Mouse (Mus musculus) bone marrow macrophage, adult 2 months (primary cell): ENCODE results near the gene Tex52. TPM values are rescaled to one million over a fixed set of nuclear protein-coding genes. Genes with fewer than 3 reads are reported as not detected.
"Not testable (repeated sequence)": the region's sequence is repeated elsewhere in the genome, so short reads cannot be mapped to it uniquely, and the experiment has no call there.

Source experiments
- H3K27ac ChIP-seq: 2 replicates; pipeline ENCODE4 v1.5.1; 2012; ENCODE audit warnings: low read depth, low read length; ENCODE audit not compliant: insufficient read depth
- H3K4me1 ChIP-seq: 2 replicates; pipeline ENCODE4 v1.6.1; 2012; ENCODE audit warnings: low read length; ENCODE audit not compliant: control insufficient read depth, insufficient read depth
- H3K4me3 ChIP-seq: 2 replicates; pipeline ENCODE4 v1.5.1; 2012; ENCODE audit warnings: mild to moderate bottlenecking, low read length, moderate library complexity; ENCODE audit not compliant: insufficient read depth
- CTCF ChIP-seq: IDR thresholded peaks from 2 replicates; pipeline ENCODE4 v1.5.1; 2012; ENCODE audit warnings: low read depth, mild to moderate bottlenecking, low read length, moderate library complexity
- POLR2A ChIP-seq: IDR thresholded peaks from 2 replicates; pipeline ENCODE4 v1.6.1; 2012; ENCODE audit warnings: mild to moderate bottlenecking, low read depth, low read length, borderline replicate concordance
- polyA plus RNA-seq: library from polyadenylated mRNA; stranded (reverse); fragments of >200 nt; gene quantifications from 2 replicates; pipeline ENCODE4 v1.2.4, GENCODE M21; 2012; ENCODE audit not compliant: missing spikeins, insufficient read depth, insufficient read length

Gene Tex52
- polyA plus RNA-seq, 1 experiment, result not detected

DNA sequence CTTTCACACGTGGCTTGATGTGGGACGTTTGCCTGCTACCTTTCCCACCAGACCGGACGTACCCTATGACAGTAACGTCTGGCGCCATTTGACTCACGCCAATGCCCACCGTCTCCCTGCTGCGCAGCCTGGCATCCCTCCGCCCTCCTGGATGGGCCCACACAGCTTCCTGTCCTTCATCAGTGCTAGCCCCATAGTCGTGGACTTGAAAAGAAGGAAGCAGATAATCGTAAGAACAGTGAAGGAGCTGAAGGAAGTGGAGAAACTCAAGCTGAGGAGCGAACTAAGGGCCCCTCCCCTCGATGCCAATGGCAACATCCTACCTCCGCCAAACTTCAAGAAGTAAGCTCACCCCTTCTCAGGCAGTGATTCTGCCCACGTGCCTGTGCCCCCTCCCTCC, 4.4 kb downstream of the Tex52 start:
- peaks cover 27% of the 10 kb centered on the region for H3K4me1 ChIP-seq
- H3K27ac ChIP-seq, result peak overlapping the region; percentile 26; the same call in 1 of the 2 replicates
- H3K4me3 ChIP-seq, result no peak overlapping the region
- TF ChIP-seq POLR2A (no peak), CTCF (no peak)

GRCm38 (mm10) chr6:128380594-128381167, 5.4 kb downstream of the Tex52 start:
- H3K27ac ChIP-seq, result peak overlapping the region; percentile 12
- H3K4me1 ChIP-seq, result peaks cover 27% of the 10 kb centered on the region
- not testable (repeated sequence) for H3K4me3 ChIP-seq

GRCm38 (mm10) chr6:128381254-128381653, 6.0 kb downstream of the Tex52 start:
- H3K4me1 ChIP-seq, result peaks cover 27% of the 10 kb centered on the region
- peak overlapping the region; percentile 51 for H3K27ac ChIP-seq
- TF ChIP-seq POLR2A (no peak), CTCF (no peak)
- no peak overlapping the region for H3K4me3 ChIP-seq

DNA sequence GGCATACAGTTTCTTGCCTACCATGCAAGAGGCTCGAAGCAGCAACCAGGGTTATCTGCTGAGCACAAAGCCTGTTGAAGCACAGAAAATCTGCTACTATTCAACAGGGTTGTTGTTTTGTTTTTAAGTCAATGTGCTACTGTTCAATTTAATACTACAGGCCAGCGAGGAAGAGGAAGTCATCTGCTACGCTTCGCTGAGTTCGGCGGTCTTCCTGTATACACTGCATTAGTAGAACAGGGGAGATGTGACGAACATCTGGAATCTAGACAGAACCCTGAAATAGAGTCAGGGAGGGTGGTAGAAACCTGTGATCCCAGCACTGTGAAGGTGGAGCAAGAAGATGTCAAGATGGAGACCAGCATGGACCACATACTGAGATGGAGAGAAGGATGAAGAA, 8.5 kb downstream of the Tex52 start:
- Histone ChIP-seq H3K4me1 (peaks cover 27% of the 10 kb centered on the region), H3K27ac (no peak overlapping the region), H3K4me3 (no peak overlapping the region)
- no peak for TF ChIP-seq POLR2A

DNA sequence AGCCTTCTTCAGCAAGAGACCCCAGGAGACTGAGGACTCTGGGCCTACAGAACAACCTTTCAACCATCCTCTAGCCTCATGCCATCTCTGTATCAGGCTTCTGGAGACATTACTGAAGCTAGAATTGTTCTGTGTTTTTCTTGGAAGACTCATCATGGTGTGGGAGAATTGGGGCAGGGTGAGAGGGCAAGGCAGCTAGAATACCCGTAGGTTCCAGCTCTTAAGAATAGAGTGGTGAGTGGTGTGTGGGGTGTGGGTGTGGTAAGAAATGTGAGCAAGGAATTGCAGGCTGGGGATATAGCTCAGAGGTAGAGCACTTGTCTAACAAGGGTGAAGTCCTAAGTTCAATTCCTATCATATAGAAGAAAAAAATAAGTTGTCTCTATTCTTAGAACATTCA, 9.8 kb downstream of the Tex52 start:
- Histone ChIP-seq H3K4me1 (peaks cover 19% of the 10 kb centered on the region), H3K27ac (no peak overlapping the region), H3K4me3 (no peak overlapping the region)
- TF ChIP-seq POLR2A (no peak), CTCF (no peak)

DNA sequence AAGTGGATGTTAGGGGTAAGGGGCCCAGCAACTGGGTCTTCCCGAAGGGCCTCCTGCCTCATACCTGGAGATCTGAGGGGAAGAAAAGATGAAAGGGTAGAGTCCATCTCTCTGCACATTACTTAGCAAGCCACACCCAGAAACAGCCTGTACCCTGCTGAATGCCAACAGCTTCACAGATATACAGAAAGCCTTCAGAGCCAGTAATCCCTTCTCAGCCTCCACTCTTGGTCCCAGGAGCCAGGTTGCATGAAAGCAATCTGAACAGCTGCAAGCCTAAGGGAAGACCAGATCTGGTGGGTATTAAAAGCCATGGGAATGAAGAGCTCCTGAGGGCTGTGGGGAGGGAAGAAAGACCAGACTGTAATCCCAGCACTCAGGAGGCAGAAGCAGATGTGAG, 13.9 kb downstream of the Tex52 start:
- Histone ChIP-seq H3K27ac (no peak overlapping the region), H3K4me3 (no peak overlapping the region), H3K4me1 (no peaks in the 10 kb centered on the region)
- no peak for TF ChIP-seq POLR2A

- no peak overlapping the region for H3K4me3 ChIP-seq
- H3K27ac ChIP-seq, result no peak overlapping the region
- TF ChIP-seq POLR2A (no peak), CTCF (no peak)
- no peaks in the 10 kb centered on the region for H3K4me1 ChIP-seq
Measured at GRCm38 (mm10) chr6:128390683-128391082, 15.4 kb downstream of the Tex52 start.

DNA sequence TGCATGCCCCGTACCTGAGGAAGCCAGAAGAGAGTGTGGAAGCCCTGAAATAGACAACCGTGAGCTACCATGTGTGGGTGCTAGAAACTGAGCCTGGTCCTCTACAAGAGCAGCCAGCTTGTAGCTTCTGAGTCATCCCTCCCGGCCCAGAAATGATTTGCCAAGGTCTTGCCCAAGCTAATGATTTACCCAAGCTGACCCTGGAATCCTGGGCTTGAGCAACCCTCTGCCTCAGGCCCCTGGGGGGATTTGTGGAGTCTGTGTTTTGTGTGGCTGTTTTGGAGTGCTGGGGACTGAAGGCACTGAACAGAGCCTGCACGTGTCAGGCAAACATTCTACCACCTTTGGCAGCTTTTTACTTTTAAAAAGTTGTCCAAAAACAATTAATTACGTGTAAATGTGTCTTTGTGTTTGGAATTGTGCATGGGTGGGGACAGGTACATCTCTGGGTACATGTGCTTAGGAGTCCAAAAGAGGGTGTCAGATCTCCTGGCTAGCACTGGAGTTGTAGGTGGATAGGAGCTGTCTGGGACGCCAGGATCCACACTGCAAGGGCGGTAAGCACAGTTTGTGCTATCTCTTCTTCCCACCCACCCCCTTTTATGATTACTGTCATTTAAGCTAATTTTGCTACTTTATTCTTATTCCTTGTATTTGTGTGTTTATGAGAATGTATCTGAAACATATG, 22.5 kb downstream of the Tex52 start:
- Histone ChIP-seq H3K4me1 (no peaks in the 10 kb centered on the region), H3K27ac (no peak overlapping the region), H3K4me3 (no peak overlapping the region)
- TF ChIP-seq CTCF (no peak), POLR2A (no peak)

- H3K4me1 ChIP-seq, result no peaks in the 10 kb centered on the region
- no peak for TF ChIP-seq CTCF
- H3K27ac ChIP-seq, result no peak within 1 kb of the TSS
- no peak within 1 kb of the TSS for H3K4me3 ChIP-seq
Measured at GRCm38 (mm10) chr6:128398996-128399395, 23.7 kb downstream of the Tex52 start, which contains the start of gene Nrip2. Gene Nrip2, plus strand, starts transcription at chr6:128399296.

DNA sequence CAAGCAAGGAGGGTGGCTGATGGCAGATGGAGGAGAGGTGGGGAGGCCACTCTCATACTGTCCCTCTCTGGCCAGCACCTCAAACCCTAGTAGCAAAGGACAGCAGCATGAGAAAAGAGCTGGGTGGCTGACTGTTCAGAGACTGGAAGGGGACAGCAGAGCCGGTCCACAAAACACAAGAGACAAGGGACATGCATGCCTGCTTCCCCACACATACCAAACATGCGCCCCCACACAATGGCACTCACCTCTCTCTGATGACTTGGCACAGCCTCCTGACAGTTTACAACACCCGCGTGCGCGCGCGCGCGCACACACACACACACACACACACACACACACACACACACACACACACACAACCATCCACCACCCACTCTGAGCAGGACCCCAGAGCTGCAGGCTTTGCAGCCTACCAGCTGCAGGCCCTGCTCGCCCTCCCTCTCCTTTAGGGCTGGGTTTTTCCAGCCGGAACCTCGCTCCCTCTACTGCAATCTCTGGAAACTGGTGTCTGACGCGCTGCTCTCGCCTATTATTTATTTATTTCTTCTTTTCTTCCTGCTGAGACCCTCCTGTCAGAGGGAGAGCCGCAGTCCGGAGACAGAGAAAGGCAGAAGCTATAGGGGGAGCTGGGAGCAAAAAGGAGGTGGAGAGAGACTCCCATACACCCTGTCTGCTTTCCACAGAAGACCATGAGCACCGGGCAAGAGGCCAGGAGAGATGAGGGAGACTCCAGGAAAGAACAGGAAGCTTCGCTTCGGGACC, 24.3 kb downstream of the Tex52 start:
- Histone ChIP-seq H3K27ac (no peak overlapping the region), H3K4me3 (no peak overlapping the region), H3K4me1 (no peaks in the 10 kb centered on the region)
- TF ChIP-seq POLR2A (no peak), CTCF (no peak)
